Mouse (Mus musculus) spleen, postnatal 10 days (tissue): ENCODE measurements around the gene Cyp3a13.
A peak's percentile ranks its signal among the peaks of the same experiment; 100 is the strongest.
"Not testable (repeated sequence)": the region's sequence is repeated elsewhere in the genome, so short reads cannot be mapped to it uniquely, and the experiment has no call there.

Source experiments
- DNase-seq, 2 experiments: peaks; one replicate each; pipeline ENCODE4 v3.0.0; 2021 to 2022; ENCODE audit warnings: low spot score in 2 of 2

Gene Cyp3a13

DNA sequence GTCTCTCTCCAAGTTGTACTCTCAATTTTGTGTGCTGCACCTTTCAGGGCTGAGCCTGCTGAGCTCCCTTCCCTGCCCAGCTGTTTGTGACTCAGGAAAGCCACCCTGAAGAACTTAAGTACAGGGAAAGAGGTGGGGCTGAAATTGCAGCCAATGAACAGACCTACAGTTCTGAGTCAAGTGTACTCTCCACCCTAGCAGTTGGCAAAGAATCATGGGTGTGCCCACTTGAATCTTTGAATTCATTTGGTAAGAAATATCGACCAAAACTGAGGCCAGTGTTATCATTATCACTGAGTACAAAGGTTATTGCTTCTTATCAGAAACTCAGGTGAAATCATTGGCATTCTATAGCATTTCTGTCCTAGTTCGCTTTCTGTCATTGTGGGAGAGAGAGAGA lies at the start of gene Cyp3a13:
Gene Cyp3a13 (minus strand): TSS at position 88 of the 400 bp plus-strand sequence.
- no peak for DNase-seq

DNA sequence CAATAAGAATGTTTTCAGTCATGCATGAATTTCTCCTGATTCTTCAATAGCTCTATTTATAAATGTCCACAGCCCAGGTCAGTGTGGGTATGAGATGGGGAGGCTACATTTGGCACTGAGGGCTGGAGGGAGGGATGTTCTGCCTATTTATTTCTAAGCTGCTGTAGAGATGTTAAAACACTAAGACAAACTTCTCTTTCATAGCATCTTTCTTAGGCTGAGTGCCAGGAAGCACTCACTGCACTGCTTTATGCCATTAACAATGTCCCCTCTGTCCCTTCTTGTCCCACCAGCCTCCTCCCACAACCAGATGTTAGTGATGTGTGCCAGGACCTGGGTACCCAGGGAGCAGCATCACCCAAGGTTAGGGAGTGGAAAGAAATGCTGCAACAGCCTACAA lies 45.1 kb upstream of the Cyp3a13 start:
- DNase-seq: no peak

DNA sequence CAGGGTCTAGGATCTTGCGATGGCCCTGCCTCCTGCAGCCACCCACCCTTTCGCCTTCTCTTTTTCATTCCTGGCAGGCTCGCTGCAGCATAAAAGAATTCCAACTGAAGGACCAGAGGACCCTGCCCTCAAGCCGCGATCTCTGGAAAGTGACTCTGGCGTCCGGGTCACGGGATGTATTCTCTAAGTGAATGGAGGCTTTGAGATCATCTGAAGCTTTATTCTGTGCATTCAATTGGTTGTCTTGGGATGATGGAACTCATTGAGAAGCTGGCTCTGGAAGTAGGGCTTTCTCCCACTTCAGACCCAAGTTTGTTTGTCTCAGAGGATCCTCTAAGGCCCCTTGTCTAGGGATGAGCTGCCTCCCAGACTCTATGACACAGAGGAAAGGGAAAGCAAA lies 41.5 kb upstream of the Cyp3a13 start, which contains the start of gene Gjc3:
Gene Gjc3 (minus strand): TSS at position 154 of the 400 bp plus-strand sequence.
- DNase-seq: no peak

DNA sequence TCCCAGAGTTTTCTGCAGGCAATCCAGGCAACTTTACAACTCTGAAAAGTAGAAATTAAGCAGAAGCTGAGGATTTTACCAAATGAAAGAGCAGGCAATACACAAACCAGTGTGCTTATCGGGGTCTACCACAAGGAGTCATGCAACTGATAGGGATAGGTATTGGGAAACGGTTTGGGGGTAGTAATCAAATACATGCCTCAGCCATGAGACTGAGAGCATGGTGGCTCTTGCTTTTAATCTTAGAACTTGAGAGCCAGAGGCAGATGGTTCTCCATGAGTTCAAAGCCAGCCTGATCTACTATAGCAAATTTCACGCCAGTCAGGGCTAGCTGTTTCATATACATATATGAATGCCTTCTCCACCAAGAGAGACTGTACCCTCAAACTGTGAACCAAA lies 35.0 kb upstream of the Cyp3a13 start:
- DNase-seq: no peak

DNA sequence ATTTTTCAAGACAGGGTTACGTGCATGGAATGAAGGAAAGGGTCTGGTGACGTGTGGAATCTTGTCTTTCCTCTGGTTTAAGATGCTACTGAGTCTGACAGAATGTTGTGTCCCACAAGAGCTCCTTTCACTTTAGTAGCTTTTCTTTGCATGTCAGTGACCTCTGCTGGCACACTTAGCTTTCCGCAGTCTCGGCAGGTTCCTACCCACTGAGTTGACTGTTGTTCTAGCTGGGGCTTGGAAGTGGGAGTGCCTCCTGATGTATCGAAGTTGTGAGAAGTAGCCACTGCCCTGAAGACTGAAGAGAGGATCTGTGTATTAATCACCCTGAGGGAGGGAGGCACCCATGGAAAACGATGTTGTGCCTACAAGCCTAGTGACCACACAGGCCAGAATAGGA lies 29.8 kb upstream of the Cyp3a13 start:
- peak in 1 of 2 experiments; percentile 21 for DNase-seq

DNA sequence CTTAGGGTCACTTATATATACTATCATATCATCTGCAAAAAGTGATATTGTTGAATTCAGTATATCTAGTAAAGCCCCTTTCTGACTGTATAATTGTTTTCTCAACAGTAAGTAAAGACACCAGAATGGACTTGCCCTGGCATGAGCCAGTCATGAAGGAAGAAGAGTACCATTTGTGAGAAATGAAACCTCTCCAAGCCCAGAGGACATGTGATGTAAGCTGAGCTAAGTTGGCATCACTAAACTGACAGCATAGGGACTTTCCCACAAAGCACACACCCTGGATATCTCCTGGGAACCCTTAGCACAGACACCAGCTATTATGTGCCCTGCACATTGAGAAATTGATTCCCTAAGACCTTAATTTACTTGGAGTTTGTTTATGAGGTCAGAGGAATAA lies 25.9 kb upstream of the Cyp3a13 start:
- DNase-seq: no peak

DNA sequence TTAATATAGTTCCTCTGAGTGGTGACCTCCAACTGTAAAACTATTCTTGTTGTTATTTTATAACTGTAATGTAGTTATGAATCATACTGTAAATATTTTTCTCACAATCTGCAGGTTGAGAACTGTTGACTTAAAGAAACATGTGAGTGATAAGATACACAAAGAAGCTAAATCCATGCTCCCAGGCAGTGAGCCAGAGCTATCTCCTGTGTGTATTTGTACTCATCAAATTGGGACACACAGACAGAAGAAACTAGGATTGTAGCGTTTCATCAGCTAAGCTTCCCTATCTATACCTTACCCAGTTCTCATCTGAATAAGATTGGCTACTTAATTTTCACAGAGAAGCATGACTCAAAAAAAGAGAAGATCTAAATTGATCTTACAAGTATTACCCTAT lies 21.7 kb upstream of the Cyp3a13 start:
- no peak for DNase-seq

DNA sequence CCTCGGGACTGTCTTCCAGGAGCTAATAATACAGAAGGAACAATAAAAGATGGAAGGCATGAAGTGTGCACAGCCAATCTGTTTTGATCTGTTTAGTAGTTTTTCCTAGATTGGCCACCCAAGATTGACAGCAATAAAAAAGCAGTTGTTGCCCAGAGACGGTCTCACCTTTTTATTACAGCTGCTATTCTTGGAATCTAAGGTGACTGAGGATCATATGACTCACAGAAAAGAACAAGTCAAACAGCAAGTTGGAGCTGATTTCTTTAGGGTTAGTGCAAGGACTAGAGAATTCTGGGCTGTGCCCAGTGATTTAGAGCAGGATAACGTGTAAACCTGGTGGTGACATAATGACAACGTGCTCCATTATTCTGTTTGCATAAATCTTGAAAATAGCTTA lies 19.5 kb upstream of the Cyp3a13 start:
- DNase-seq: no peak

DNA sequence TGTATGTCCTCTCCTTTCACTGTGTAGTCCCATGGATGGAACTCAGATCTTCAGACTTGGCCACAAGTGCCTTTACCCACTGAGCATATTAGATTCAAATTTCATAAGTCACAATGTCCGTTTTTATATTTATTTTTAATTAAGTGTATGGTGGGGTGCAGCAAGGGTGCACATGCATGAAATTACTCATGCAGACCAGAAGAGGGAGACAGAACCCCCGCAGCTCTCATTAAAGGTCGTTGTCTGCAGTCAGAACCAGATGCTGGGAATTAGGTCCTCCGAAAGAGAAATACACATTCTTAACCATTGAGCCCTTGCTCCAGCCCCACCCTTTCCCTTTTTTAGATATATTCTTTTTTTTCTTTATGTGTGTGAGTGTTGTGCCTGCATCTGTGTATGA lies 15.8 kb upstream of the Cyp3a13 start:
- no peak for DNase-seq

DNA sequence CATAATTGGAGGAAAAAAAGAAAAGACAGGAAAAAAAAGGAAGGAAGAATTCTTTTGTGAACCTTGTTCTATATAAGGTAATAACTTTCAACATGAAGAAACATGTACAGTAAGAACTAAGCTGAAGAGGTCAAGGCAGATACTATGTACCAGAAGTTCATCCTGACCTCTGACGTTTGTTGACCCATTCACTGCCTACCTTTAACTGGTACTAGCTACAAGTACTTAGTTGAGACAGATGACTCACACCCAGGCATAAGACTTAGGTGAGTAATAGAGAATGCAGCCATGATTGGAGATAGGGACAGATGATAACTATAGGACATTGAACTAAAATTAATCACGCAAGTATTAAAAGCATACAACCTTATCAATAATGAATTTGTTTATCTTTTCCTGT lies 15.1 kb upstream of the Cyp3a13 start:
- DNase-seq: no peak

DNA sequence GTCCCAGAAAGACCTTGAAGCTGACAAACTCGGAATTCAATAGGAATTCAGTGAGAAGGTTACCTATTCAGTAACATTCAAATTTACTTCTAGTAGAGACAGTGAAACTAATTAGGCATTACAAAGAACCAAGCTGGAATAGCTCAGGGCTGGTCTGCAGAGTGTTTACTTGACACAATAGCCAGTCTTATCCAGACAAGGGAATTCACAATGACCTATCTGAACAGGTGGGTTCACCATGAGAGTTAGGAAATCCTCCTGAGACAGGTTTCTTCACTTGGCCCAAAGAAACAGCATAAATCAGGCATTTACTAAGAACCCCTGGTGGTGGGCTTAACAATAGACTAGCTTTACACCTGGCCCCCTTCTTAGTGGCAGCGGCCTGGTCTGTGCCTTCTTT lies 12.5 kb upstream of the Cyp3a13 start:
- not testable (repeated sequence) for DNase-seq

DNA sequence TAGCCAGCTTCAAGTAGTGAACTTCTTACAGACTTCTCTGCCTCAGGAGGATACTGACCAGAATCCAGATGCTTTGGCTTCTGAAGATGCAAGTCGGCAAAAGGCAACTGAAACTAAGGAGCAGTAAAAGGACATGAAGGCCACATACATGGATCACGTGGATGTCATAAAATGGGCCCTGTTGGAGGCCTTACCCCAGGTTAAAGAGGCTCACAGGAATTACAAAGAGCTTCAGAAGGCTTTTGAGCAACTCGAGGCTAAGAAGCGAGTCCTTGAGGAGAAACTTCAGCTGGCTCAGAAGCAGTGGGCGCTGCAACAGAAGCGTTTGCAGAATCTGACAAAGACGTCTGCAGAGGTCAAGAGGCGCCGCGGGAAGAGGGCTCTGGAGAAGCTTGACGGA lies 7.0 kb upstream of the Cyp3a13 start:
- no peak for DNase-seq

DNA sequence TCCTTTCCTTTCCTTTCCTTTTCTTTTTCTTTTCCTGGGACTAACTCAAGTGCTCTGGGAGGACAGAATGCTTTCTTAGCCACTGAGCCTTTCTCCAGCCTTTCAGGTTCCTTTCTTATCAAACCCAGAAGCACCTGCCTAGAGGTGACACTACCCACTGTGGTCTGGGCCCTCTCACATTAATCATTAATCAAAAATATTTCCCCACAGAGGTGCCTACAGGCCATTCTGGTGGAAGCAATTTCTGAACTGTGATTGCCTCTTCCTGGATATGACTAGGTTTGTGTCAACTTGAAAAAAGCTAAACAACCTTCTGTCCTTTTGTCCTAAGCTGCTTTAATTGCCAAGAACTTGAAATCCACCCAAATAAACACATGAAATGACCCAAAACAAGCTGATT lies 752 bp upstream of the Cyp3a13 start:
- DNase-seq: no peak

DNA sequence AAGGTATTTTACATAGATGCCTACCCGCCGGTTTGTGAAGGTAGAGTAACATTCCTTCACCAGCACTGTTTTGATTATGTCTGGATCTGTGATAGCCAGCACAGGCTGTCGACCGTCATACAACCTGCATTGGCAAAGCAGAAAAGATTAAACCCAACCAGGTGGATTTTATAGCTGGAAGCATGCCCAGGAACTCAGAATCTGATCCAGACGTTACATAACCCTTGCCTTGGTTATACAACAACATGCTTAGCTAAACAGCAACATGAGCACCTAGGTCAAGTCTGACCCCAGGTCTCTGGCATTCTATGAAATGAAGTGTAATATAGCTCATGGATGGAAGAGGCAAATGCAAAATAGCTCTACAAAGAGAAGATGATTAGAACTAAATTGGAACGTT lies 5.9 kb downstream of the Cyp3a13 start:
- DNase-seq: no peak

DNA sequence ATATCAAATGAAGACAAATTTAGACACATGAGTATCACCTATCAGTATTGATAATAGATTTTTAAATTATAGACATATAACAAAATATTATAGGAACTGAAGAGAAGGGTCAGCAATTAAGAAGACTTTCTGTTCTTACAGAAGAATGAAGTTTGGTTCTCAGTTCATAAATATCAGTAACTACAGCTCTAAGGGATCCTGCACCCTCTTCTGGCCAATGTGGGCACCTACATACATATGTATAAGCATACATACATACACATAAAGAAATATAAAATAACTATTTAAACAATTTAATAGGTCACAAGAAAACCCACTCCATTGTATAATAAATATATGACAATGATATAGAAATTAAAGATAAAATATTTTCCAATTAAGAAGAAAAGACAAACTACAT lies 6.9 kb downstream of the Cyp3a13 start:
- DNase-seq: no peak

DNA sequence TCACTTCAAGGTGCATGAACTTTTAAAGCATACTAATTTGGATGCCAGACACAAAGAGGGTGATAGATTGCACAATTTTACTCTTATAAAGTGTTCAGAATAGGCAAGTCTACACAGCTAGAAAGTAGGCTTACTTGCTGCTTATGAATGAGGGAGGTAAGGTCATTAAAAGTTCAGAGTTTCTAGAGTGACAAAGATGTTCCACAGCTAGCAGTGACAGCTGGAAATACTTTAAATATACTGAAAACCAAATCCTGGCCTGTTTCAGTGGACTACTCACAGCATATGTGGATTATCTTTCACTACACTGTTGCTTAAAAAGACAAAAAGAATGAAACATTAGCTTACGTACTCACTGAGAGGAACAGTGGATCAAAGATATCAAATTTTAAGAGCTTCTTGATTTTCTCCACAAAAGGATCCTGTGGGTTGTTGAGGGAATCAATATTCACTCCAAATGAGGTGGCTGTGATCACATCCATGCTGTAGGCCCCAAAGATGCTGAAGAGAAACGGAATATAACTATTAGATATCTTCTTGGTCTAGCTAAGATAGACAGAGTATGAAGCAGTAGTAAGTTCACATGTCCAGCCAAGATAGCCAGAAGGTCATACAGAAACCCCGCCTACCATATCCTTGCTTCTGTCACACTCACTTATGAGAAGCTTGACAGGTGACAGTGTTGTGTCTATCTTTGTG lies 11.7 kb downstream of the Cyp3a13 start:
- DNase-seq: no peak

DNA sequence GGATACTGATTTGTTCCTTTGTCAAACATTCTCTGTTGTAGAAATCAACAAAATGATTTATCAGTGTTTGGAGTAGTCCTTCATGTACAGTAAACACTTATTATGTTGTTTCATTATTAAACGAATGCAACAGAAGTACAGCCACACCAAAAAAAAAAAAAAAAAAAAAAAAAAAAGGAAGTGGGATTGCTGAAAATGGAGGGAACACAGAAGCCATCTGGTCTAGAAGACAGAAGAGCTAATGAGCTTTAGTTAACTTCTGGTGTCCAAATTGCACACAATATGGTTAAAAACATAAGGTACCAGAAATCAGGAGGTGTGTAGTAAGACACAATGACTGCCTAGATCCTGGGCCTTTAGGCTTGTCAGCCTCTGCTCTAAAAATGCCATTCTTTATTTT lies 23.6 kb downstream of the Cyp3a13 start:
- no peak for DNase-seq

DNA sequence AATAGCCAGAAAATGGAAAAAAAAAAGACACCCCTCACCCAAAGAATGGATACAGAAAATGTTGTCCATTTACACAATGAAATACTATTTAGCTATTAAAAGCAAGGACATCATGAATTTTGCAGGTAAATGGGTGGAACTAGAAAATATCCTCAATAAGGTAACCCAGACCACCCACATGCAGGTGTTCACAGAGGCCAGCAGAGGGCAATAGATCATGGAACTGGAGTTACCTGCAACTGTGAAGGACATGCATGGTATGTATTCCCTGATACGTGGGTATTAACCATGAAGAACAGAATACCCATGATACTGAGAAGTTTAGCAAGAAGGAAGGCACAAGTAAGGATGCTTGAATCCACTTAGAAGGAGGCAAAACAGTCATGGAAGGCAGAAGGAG lies 28.5 kb downstream of the Cyp3a13 start:
- no peak for DNase-seq

DNA sequence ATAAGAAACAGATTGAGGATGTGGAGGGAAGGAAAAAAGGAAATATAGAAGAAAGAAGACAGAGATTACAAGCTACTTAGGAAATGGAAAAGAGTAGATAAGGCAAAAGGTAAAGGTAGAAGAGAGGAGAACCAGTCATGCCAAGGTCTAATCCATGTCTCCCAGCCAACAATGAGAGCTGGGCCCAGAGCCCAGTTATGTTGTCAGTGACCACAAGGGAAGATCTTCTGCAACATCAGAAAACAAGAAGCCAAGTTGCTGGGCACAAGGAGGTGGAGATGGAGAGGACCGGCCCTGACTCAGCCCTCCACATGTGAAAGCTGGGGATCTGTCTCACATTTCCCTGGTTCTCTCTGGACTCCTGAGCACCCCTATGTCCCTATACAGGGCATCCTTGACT lies 33.8 kb downstream of the Cyp3a13 start:
- no peak for DNase-seq

DNA sequence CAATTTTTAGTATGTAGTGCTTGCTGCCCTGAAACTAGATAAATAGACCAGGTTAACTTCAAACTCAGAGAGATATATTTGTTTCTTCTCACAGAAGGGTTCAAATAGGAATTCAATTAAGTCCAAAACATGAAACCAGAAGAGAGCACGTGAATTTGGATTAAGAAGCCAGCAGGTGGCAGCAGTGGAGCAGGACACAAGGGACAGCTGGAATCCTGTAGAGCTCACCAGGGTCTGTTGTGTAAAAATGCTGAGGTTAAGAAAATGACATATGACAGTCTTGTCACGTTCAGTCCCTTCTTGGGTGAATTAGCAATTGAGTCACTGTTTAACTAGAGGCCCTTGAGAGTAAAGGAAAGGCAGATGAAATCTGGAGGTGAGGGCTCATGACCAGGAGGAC lies 35.5 kb downstream of the Cyp3a13 start:
- peak in 1 of 2 experiments; percentile 62 for DNase-seq

DNA sequence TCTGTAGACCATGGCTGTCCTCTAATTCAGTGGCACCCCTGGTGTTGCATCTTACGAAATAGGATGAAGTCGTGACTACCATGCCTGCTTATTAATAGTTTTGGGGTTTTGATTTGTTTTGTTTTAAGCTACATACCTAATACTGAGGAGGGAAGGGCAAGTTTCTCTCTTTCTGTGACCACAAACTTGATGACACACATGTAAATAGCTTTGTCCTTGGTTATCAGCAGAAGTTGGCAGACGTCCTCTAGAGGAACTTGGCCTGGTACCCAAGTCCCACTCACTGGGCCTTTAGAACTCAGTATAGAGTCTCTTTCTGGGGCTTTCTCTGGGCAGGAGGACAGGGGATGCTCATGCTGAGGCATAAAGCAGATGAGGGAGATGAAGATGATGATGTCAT lies 38.1 kb downstream of the Cyp3a13 start:
- no peak for DNase-seq

DNA sequence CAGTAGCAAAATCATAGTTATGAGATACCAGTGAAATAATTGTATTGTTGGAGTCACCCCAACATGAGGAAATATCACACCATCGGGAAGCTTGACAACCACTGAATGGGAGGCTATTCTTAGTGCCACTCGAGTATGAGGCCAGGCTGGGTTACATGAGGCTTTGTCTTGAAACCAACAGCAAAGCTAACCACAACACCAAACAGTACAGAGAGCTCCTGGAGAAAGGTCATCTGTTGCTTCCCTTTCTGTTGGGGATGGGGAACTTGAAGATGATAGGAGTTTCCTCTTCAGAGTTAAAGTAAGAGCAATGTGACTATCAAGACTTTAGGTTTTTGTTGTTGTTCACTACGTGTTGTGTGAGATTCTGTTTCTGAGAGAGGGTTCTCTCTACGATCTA lies 38.5 kb downstream of the Cyp3a13 start:
- DNase-seq: no peak

DNA sequence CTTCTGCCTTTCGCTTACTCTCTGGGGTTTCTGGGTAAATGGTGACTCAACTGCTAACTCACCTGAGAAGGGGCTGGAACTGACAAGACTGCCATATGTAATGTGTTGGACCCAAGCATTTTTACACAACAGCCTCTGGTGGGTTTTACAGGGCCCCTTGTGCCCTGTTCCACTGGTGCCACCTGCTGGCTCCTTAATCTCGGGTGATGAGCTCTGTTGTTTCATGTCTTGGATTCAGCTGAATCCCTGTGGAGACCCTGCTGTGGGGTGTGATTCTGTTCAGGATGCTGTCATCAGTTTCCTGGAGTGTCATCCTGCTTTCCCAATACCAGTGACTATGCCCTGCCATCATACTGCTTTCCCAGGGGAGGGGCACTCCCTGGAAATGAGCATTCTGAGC lies 43.6 kb downstream of the Cyp3a13 start:
- peak in 1 of 2 experiments; percentile 61 for DNase-seq

DNA sequence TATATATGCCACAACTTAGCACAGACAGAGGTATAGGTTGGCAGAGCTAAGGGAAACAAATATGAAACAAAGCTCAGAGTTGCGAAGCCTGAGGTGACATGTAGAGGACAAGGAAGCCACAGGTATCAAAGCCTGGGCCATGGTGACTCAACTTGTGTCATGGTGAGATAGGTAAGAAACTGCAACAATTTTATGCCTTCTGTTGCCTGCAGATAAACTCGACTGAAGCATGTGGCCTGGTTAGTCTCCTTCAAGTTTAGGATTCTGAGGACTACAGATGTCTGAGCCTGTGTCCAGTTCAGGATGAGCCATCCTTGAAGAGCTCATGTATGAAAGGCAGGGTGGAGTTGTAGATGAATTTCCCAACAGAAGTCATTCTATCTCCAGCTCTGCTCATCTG lies 46.4 kb downstream of the Cyp3a13 start:
- no peak for DNase-seq
